Mouse (Mus musculus) small intestine, adult 2 months (tissue): ENCODE results near the gene Hrc.

ENCODE experiments used
- CTCF ChIP-seq: fragments of 200-500 bp; IDR thresholded peaks from 2 replicates; pipeline ENCODE4 v1.5.1; 2012; ENCODE audit warnings: low read depth, mild to moderate bottlenecking, control low read depth, inconsistent platforms, low read length, moderate library complexity, mixed read lengths; ENCODE audit not compliant: insufficient replicate concordance, insufficient read length; ENCODE audit errors: extremely low read depth
- POLR2A ChIP-seq: fragments of 200-500 bp; IDR thresholded peaks from 2 replicates; pipeline ENCODE4 v1.6.1; 2012; ENCODE audit warnings: low read depth, mild to moderate bottlenecking, control low read depth, inconsistent platforms, low read length, moderate library complexity

DNA sequence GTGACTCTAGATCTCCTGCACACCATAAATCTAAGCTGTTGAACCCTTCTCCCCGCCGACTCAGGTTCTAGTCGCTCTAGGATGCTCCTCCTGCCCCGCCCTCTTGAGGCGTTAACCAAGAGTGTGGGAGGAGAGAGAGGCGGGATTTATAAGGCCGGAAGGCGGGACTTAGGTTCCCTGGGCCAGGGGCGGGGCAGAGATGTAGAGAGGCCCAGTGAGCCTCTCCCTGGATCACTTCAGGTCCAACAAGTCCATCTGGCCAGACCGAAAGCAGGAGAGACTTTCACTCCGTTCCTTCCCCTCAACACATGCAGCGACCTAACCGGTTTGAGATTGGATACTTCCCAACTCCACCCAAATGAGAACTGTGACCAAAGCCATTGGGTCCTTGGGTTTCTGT is 27.7 kb downstream of the Hrc start:
- no peak for TF ChIP-seq CTCF
- no peak for TF ChIP-seq POLR2A
